Mouse (Mus musculus) stomach, postnatal 0 days (tissue): ENCODE data around the gene Rnf216. TPM values are rescaled to one million over a fixed set of nuclear protein-coding genes. Genes with fewer than 3 reads are reported as not detected.
A peak's percentile ranks its signal among the peaks of the same experiment; 100 is the strongest.

Source experiments
- ATAC-seq: fragments of 200-750 bp; cut with Nextera tagmentation; 2 replicates; pipeline ENCODE4 v1.8.0; 2017; ENCODE audit not compliant: low FRiP score, low TSS enrichment
- DNase-seq: peaks from one replicate; pipeline ENCODE4 v3.0.0-alpha.2; 2016; ENCODE audit warnings: low spot score
- H3K27ac ChIP-seq: fragments of 300-500 bp; sonication (generic); replicated peaks from 2 replicates; pipeline ENCODE4 v1.5.1; 2014; ENCODE audit warnings: mild to moderate bottlenecking, control low read depth
- H3K27me3 ChIP-seq: fragments of 300-500 bp; sonication (generic); 2 replicates; pipeline ENCODE4 v1.6.1; 2014; ENCODE audit warnings: low read length; ENCODE audit not compliant: control insufficient read depth, insufficient read depth
- H3K36me3 ChIP-seq: fragments of 300-500 bp; sonication (generic); 2 replicates; pipeline ENCODE4 v1.6.1; 2014; ENCODE audit warnings: low read length, mixed read lengths; ENCODE audit not compliant: control insufficient read depth, insufficient read depth
- H3K4me1 ChIP-seq: fragments of 300-500 bp; sonication (generic); replicated peaks from 2 replicates; pipeline ENCODE4 v1.6.1; 2014; ENCODE audit warnings: antibody characterized with exemption; ENCODE audit not compliant: control insufficient read depth, insufficient read depth
- H3K4me2 ChIP-seq: fragments of 300-500 bp; sonication (generic); replicated peaks from 2 replicates; pipeline ENCODE4 v1.6.1; 2014; ENCODE audit warnings: low read depth, mild to moderate bottlenecking, control low read depth, moderate library complexity
- H3K4me3 ChIP-seq: fragments of 300-500 bp; sonication (generic); 2 replicates; pipeline ENCODE4 v1.5.1; 2014; ENCODE audit warnings: low read depth, low read length, control low read depth
- H3K9ac ChIP-seq: fragments of 300-500 bp; sonication (generic); 2 replicates; pipeline ENCODE4 v1.6.1; 2014; ENCODE audit warnings: mild to moderate bottlenecking, low read length, control low read depth, mixed read lengths
- H3K9me3 ChIP-seq: fragments of 300-500 bp; sonication (generic); 2 replicates; pipeline ENCODE4 v1.6.1; 2016; ENCODE audit warnings: low read length; ENCODE audit not compliant: control insufficient read depth
- CTCF ChIP-seq: IDR thresholded peaks from 2 replicates; pipeline ENCODE4 v1.5.1; 2016; ENCODE audit warnings: antibody characterized with exemption, low read depth, mild to moderate bottlenecking, moderate library complexity
- EP300 ChIP-seq: optimal IDR thresholded peaks from 2 replicates; pipeline ENCODE3; 2016; ENCODE audit warnings: antibody characterized with exemption
- WGBS: fragments of 180-500 bp; shearing (Covaris S2); extraction: QIAGEN DNeasy Blood & Tissue Kit; methylation state at CpG from one replicate; pipeline ENCODE4 v1.1.7; 2014; 5-methylcytosine and 5-hydroxymethylcytosine counted together
- polyA plus RNA-seq: library from polyadenylated mRNA; unstranded; fragments of >200 nt; fragmentation: Nextera tagmentation; extraction: Ambion mirVana; gene quantifications from 2 replicates; pipeline ENCODE4 v1.2.1, GENCODE M21; 2015

The Rnf216 gene
- polyA plus RNA-seq, 1 experiment from 2014 or later: 15.4 TPM

DNA sequence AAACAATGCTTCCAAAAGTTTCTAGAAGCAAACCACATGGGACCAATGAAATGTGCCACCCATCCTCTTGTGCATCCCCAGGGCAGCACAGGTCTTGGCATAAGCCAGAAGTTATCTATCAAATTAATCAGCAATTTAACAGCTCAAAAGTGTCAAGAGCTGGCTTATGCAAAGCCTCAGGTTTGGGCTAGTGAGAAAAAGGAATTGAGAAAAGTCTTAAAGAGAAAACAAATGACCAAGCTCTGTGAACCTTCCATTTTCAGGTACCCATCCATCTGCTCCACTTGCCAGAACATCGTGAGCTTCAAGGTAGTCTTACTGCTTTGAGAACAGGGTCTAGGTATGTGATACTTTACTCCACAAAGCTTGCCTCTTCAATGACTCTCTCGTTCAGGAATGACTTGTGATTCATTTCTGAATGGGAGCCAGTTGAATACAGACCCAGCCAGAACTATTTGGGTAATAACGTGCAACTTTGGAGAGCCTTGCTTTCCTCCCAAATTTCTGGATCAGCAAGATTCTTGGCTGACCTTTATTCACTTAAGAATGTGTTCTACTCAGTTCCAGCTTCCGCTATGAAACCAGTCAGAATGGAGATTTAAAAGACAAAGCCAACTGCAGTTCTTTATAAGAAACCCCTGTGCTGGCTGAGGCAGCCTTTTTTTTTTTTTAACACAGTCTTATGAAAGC lies 56.5 kb downstream of the Rnf216 start:
- H3K27me3 ChIP-seq: no peaks in the 10 kb centered on the region
- no peaks in the 10 kb centered on the region for H3K9me3 ChIP-seq
- 31% methylated on average over 4 of the region's 4 CpGs for WGBS
- ATAC-seq: peak; percentile 43; the same call in 1 of the 2 replicates
- no peak overlapping the region for H3K9ac ChIP-seq
- H3K36me3 ChIP-seq: no peaks in the 10 kb centered on the region
- no peak for TF ChIP-seq EP300
- TF ChIP-seq CTCF: no peak
- H3K4me1 ChIP-seq: no peaks in the 10 kb centered on the region; the same call in 1 of the 2 replicates
- no peak for DNase-seq
- H3K4me3 ChIP-seq: no peak overlapping the region
- H3K27ac ChIP-seq: peak overlapping the region; percentile 61; the same call in 1 of the 2 replicates
- H3K4me2 ChIP-seq: no peak overlapping the region

DNA sequence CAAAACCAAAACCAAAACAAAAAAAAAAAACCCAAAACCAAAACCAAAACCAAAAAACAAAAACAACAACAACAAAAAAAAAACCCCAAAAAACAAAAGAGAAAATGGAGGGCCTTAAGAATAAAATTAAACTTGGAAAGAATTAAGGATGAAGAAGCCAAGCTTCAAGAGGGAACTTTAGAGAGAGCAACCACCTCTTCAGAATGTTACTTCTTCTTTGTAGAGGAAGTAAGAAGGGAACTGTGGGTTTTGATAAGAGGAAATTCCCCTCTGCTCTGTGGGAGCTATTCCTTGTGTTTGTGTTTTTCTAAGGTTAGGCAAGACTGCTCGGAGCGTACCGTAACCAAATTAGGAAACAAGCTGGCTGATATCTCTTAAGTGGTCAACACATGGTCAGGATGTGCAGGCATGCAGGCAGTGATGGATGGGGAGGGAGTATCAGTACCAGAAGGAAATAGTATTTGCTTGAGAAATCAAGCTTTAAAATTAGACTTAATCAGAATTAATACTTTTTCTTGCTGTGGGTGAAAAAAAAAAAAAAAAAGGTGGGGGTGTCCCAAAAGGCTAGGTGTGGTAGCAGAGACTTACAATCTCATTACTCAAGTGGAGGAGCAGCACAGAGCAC lies 57.2 kb downstream of the Rnf216 start:
- H3K27ac ChIP-seq: peak overlapping the region; percentile 61
- no peaks in the 10 kb centered on the region for H3K36me3 ChIP-seq
- ATAC-seq (peak; percentile 35; the same call in 1 of the 2 replicates), DNase-seq (no peak)
- H3K4me2 ChIP-seq: no peak overlapping the region
- no peaks in the 10 kb centered on the region; the same call in 1 of the 2 replicates for H3K4me1 ChIP-seq
- no peak for TF ChIP-seq CTCF
- no peak for TF ChIP-seq EP300
- no peaks in the 10 kb centered on the region for H3K27me3 ChIP-seq
- H3K9me3 ChIP-seq: no peaks in the 10 kb centered on the region
- H3K9ac ChIP-seq: no peak overlapping the region
- 33% methylated on average over 3 of the region's 3 CpGs for WGBS
- H3K4me3 ChIP-seq: no peak overlapping the region

- no peak overlapping the region for H3K4me2 ChIP-seq
- ATAC-seq: no peak
- H3K27ac ChIP-seq: peak overlapping the region; percentile 3; the same call in 1 of the 2 replicates
- no peak for DNase-seq
- no peaks in the 10 kb centered on the region for H3K27me3 ChIP-seq
- no peak overlapping the region for H3K9ac ChIP-seq
- no peaks in the 10 kb centered on the region; the same call in 1 of the 2 replicates for H3K4me1 ChIP-seq
- H3K9me3 ChIP-seq: no peaks in the 10 kb centered on the region
- no peak for TF ChIP-seq CTCF
- no peak for TF ChIP-seq EP300
- H3K36me3 ChIP-seq: no peaks in the 10 kb centered on the region
- 76% methylated on average over 2 of the region's 2 CpGs for WGBS
- H3K4me3 ChIP-seq: no peak overlapping the region
Observed at GRCm38 (mm10) chr5:143054703-143055102, 58.1 kb downstream of the Rnf216 start.

DNA sequence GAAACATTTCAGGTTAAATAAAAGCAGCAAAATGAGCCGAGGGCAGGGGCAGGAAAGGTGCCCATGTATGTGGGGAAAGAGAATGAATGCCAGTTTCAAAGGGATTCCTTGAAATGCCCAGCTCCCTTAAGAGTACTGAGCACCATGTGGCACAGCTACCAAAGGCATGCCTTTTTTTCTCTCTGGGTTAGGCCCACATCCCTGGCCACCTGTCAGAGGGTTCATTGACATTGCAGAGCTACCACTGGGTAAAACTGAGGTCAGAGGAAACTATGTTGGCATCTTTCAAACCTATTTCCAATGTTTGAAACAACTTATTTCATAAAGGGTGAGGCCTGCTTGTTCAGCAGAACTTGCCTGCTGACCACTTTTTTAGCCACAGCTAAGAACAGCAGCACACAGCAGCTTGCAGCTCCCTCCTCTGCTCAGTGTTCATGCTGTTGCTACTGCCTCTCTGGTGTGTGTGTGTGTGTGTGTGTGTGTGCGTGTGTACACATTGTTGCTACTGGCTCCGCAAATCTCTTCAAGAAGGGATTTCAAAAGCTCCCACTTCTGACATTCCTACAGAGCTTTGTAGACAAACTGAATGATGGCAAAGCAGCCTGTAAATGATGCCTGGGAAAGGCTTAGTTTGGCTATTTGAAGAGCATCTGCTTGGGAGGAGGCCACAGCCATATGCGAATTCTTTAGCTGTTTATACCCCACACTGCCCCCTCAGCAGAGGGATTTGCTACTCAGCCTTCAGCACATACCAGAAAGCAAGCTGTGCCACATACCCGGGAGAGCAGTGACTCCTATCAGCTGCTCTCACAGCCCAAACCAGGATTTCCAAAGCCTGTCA lies 59.4 kb downstream of the Rnf216 start:
- WGBS: 36% methylated on average over 5 of the region's 5 CpGs
- H3K27me3 ChIP-seq: no peaks in the 10 kb centered on the region
- H3K9ac ChIP-seq: no peak overlapping the region
- DNase-seq: no peak
- no peak overlapping the region for H3K4me3 ChIP-seq
- H3K36me3 ChIP-seq: no peaks in the 10 kb centered on the region
- no peak overlapping the region for H3K4me2 ChIP-seq
- H3K9me3 ChIP-seq: no peaks in the 10 kb centered on the region
- H3K4me1 ChIP-seq: peaks cover 4% of the 10 kb centered on the region; the same call in 1 of the 2 replicates
- peak; percentile 36; the same call in 1 of the 2 replicates for ATAC-seq
- H3K27ac ChIP-seq: peak overlapping the region; percentile 77
- TF ChIP-seq CTCF (no peak; the same call in 1 of the 2 replicates), EP300 (no peak)

DNA sequence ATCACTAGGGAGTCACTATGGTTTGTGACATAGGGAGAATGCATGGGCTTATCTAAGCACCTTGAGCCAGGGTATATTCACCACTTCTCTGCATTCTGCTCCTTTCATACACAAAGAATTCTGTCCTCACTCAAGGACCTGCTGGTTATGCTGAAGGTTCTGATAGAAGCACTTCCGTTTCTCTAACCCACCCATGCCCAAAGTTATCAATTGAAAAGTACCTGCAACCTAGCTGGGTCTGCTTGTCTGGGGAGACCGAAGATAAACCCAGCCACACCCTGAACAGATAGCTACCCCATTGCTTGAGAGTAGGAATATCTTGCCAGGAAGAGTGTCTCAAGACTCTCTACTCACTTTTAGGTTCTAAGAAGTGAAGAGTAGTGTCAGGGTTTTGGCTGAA lies 60.1 kb downstream of the Rnf216 start:
- H3K4me1 ChIP-seq: peaks cover 8% of the 10 kb centered on the region
- H3K9me3 ChIP-seq: no peaks in the 10 kb centered on the region
- H3K4me2 ChIP-seq: no peak overlapping the region
- H3K9ac ChIP-seq: no peak overlapping the region
- no peaks in the 10 kb centered on the region for H3K27me3 ChIP-seq
- no peak for DNase-seq
- WGBS: 79% methylated on average over 2 of the region's 2 CpGs
- no peak overlapping the region for H3K4me3 ChIP-seq
- peak overlapping the region; percentile 77 for H3K27ac ChIP-seq
- H3K36me3 ChIP-seq: no peaks in the 10 kb centered on the region
- no peak for ATAC-seq
- no peak for TF ChIP-seq CTCF
- no peak for TF ChIP-seq EP300
